Mouse (Mus musculus) erythroblast, embryonic 14.5 days (primary cell): Measurements from ENCODE around the gene AL731706.2. TPM values are rescaled to one million over a fixed set of nuclear protein-coding genes. Genes with fewer than 3 reads are reported as not detected.

ENCODE experiments used
- H3K27me3 ChIP-seq: 2 replicates; pipeline ENCODE4 v1.6.1; 2012; ENCODE audit warnings: inconsistent platforms; ENCODE audit not compliant: control insufficient read depth
- H3K36me3 ChIP-seq: 2 replicates; pipeline ENCODE4 v1.6.1; 2012; ENCODE audit warnings: mild to moderate bottlenecking, inconsistent platforms; ENCODE audit not compliant: control insufficient read depth
- H3K4me1 ChIP-seq: 2 replicates; pipeline ENCODE4 v1.6.1; 2012; ENCODE audit warnings: inconsistent platforms; ENCODE audit not compliant: control insufficient read depth
- H3K4me3 ChIP-seq: replicated peaks from 2 replicates; pipeline ENCODE3; 2012; ENCODE audit warnings: moderate library complexity, mild to moderate bottlenecking, inconsistent platforms
- H3K9me3 ChIP-seq: 2 replicates; pipeline ENCODE4 v1.6.1; 2012; ENCODE audit warnings: low read length, inconsistent platforms, mixed read lengths; ENCODE audit not compliant: control insufficient read depth
- GATA1 ChIP-seq: IDR thresholded peaks from 2 replicates; pipeline ENCODE4 v1.6.1; 2012; ENCODE audit warnings: low read length, inconsistent platforms, mixed read lengths
- TAL1 ChIP-seq: IDR thresholded peaks from 3 replicates; pipeline ENCODE4 v1.6.1; 2012; ENCODE audit warnings: low read length, inconsistent platforms, mixed read lengths
- polyA plus RNA-seq: library from polyadenylated mRNA; stranded (reverse); fragments of >175 nt; gene quantifications from 2 replicates; pipeline ENCODE4 v1.2.3, GENCODE M21; 2012

Gene AL731706.2
- polyA plus RNA-seq, 1 experiment, result not detected

GRCm38 (mm10) chr2:136835882-136836281 lies 49.6 kb downstream of the AL731706.2 start:
- Histone ChIP-seq H3K27me3 (no peaks in the 10 kb centered on the region), H3K9me3 (no peaks in the 10 kb centered on the region), H3K4me1 (no peaks in the 10 kb centered on the region), H3K36me3 (no peaks in the 10 kb centered on the region), H3K4me3 (no peak overlapping the region)
- TF ChIP-seq GATA1 (no peak), TAL1 (no peak)

Other genes with a start within 250 kb of the AL731706.2 start
- 0.01 TPM in 1 of 2 replicates, not detected in the other for gene Snap25, start 172.2 kb downstream of the AL731706.2 start, polyA plus RNA-seq
- 0.05 and 0.07 TPM in 2 replicates for gene Slx4ip, start 5.5 kb upstream of the AL731706.2 start, polyA plus RNA-seq
- 0.08 TPM in 2 replicates for gene AL731706.1, start 5.7 kb upstream of the AL731706.2 start, polyA plus RNA-seq
- 0.07 TPM in 1 of 2 replicates, not detected in the other for gene Mkks, start 5.7 kb upstream of the AL731706.2 start, polyA plus RNA-seq
- not detected in 2 replicates for gene Jag1, start 231.0 kb upstream of the AL731706.2 start, polyA plus RNA-seq